Mouse (Mus musculus) forelimb bud, embryonic 11.5 days (tissue): ENCODE measurements around the gene Scfd2.

Experiments
- DNase-seq: peaks from one replicate; pipeline ENCODE4 v3.0.0-alpha.2; 2012; ENCODE audit warnings: low read depth, low spot score

Gene Scfd2

DNA sequence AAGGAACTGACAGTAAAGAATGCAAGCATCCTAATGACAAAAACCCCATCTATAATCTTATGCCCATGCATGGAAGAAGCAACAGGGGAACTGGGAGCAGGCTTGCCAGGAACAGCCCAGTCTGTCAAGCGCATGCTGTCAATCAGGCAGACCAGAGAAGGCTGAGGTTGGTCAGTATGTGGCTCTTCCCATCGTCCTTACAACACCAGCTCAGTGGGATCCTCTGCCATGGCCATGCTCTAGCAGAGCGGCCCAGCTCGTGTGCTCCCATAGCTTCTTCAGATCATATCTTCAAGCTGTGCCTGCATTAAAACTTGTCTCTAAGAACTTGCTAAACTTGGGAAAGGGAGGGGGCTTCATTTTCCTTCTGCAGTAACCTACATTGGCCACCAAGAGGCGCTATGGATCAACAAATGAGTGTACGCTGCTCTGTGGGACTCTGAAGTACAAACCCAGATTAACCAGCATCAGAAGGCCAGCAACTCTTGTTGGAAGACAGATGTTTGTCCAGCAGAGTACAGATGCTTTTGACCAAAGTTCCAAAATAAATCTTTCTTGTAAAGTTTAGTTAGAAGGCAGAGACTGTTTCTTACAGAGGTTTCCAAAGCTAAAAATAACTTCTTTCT lies 220.2 kb downstream of the Scfd2 start:
- peak; percentile 88 for DNase-seq

DNA sequence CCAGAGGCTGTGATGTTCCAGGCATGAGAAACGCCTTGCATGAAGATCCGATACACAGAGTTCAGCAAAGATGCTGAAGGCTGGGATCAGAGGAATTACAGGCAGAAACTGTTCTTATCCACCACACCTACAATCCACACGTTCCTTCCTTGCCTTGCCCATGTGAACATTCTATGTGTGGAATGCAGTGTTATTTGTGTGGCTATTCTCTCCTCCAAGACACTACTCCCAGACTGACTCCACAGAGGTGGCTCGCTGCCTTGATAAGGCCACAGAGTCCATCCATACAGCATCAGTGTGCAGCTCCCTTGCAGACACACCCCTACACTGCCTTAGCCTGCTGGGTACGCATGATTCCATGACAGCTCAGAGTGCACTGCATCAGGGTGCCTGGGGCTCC lies 221.5 kb downstream of the Scfd2 start:
- DNase-seq = no peak

DNA sequence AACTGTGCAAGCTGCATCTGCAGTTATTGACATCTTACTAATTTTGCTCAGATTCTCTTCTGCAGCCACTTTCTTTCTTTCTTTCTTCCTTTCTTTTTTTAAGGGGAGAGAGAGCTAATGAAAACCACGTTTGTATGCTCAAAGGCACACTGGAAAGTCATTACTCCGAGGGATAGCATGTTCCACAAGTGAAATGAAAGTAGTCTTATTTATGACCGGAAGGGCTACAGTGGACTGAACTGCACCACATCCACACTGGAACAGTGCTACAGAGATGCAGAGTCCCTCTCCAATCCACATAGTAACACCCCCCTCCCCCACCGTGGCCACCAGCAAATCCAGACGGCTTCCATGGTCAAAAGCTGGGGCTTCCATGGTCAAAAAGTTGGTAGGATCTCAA lies 224.3 kb downstream of the Scfd2 start:
- DNase-seq = peak; percentile 56

DNA sequence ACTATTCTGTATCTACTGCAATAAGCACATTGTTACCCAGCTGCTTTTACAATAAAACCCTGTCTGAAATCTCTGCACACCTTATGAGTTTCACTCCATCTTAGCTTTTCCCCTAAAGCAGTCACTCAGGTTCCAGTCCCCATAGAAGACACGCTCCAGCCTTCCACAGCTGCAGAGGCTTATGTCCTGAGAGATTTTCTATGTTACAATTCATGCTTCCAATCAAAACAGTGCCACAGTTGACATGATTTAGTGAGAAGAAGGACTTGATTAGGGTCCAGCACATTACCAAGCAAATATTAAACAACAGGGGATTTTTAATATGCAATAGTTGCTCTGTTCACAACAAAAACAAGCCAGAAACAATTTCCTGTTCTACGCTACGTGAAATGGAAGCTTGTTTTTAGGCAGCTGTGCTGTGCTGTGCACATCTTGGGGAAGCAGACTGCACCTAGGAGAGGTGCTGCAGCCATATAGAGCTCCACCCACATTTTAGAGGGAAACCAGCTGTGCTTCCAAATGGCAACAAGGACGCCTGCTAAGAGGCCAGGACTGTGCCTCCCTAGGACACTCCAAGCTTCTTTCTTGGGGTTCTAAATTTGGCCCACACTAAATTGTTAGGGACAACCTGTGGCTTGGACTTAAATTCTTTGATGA lies 225.9 kb downstream of the Scfd2 start:
- DNase-seq = peak; percentile 67

DNA sequence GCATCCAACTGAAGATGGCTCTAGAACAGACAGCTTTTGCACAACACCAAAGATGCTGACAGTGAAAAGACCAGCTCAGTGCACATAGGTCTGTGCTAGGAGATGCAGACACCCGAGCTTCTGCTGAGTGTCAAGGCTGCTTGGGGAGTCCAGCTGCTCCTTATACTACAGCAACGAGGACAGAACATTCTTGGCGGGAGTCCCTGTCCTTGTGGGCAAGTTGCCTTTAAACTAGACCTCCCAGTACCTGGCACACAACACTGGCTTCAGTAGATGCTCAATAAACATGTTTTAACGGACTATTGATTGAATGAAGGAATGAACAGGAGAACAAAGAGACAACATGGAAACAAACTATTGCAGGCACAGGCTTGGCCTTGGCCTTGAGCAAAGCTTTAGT lies 226.8 kb downstream of the Scfd2 start:
- DNase-seq = no peak

DNA sequence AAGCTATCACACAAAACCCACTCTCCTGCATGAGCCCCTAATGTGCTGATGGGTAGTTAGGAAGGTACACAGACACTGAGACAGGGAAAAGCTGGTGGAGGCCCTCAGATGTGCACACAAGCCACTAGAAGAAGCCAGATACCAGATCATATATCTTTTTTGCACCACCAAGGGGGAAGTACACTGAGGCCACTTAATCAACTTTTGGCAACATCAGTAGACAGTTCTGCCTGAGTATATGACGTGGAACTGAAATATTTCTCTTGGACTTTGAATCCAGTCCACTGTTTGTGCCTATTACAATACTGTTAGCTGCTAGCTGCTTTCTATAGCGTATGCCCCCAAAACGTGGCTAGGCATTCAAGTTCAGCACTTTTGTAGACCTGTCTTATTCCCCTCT lies 229.2 kb downstream of the Scfd2 start:
- no peak for DNase-seq

DNA sequence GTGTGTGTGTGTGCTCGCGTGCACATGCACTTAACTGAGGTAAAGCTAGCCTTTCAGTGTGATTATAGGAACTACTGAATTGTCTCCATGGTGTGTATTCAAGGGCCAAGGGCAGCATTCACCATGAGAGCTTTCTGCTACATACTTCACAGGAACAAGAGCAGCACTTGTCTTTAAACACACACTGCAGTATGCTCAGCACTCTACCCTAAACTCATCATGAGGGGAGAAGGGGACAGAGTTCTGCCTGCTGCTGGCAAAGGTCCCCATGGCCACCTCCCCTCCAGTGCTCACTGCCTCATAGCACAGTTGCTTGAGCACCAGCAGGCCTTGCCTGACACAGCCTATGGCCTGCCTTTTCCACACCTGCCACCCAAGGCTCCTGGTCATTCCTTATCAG lies 230.1 kb downstream of the Scfd2 start:
- DNase-seq = no peak

DNA sequence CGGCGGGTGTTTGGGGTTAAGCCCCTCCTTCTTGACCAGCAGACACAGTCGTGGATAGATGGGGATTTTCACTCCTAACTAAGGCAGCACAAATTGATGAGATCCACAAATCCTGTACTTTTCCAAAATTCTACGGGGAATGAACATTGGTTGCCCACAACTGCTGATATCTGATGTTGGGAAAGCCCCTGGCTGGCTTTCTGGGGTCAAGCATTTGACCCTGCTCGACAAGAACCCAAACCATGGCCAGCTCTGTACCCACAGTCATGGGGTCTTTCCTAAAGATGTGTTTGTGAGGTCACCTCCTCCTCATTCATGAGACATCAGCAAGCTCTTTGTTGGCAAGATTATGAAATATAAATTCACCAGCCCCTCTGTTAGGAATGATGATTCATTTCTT lies 230.6 kb downstream of the Scfd2 start:
- no peak for DNase-seq

DNA sequence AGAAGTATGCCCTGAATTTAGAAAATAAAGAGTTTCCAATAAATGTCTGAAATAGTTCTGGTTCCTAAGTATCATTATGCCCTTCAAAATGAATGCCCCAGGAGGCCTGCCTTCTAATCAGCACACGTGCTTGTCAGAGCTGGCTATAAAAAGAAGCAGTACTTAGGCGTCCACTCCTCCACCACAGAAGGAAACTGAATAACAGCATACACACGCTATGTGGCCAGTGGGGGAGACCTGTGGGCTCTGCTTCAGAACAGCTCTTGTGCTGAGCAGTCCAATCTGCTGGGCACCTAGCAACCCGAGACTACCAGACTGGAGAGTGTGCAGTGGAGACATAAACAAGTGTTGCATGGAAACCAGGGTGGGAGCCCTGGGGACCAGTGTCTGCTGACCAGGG lies 231.4 kb downstream of the Scfd2 start:
- no peak for DNase-seq

DNA sequence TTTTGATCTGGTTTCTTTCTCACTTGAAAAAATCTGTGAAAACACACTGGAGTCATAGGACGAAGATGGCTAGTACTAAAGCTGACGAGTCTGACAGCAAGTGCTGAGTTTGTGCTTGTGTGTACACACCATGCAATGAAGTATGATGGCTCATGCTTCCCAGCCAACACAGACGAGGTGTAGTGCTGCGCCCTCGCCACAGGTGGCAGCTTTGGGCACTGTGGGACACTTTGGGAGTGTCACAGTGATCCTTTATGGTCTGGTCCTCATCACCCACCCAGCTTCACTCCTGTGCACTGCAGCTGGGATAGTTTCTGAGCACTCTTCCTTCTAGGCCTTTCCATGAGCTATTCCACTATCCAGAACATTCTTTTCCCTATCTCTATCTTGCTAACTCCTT lies 234.4 kb downstream of the Scfd2 start:
- no peak for DNase-seq

DNA sequence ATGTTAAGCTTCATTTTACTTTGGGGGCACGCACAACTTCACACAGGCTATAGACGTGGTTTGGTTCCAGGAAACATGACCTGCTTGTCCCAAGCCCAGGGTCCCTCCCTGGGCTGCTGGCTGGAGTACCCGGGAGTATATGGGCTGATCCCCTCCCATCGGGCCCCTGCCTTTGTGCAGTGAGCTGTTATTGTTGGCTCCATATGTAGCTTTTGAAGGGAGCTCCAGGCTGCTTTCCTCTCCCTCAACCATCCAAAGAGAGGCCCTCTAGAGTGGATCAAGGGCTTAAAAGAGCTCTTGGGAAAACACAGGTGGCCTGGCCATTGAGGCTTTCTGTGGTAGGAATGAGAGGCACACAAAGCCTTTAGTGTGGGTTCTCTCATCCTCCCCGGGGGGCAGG lies 235.5 kb downstream of the Scfd2 start:
- DNase-seq = no peak

DNA sequence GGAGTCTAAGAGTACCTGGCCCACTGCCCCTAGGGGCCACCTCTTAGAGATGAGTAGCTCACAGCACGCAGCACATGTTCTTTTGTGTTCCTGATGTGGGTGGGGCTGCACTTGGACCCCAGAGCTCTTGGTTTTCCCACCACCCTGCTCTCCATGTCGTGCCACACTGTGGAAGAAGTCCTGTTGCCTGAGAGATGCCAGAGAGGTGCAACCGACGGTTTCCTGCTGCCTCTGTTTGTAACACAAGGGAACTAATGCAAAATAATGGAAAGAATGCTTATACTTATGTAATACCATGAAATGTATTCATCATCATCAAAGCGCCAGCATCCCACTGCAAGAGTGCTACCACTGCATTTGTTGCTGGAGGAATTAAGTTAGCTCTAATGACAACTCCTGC lies 238.0 kb downstream of the Scfd2 start:
- no peak for DNase-seq

DNA sequence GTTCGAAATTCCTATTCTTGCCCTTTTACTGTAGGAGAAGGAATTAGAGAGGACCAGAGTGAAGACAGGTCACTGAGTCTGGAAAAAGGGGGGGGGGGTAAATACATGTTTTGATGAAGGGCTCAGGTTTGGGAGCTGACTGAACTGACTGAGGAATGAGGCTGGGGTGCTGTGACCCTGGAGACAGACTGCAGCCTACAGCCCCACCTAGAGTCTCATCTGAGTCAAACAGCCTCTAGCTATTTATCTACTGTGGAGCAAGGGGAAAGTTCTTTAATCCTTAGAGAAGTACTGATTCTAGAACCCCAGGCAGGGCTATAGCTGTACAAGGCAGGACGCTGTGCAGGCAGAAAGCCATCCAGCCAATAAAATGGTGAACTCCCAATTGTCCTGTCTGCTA lies 239.5 kb downstream of the Scfd2 start:
- DNase-seq = no peak

DNA sequence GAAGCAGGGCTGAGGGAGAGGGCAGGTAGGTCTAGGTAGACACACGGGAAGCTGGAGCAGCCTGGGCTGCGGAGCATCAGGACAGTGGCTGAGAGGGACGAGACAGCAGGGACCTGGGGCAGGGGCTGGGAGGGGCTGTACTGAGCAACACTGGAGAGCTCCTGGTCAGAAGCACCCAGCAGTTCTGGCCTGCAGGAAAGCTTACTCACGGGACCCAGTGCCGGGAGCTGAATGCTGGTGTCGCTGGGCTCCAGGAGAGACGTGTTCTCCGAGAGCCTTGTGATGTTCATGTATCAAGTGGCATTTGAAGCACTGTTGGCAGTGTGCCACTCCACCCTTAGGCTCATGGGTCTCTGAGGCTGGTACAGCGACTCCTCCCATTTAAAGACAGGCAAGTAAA lies 240.0 kb downstream of the Scfd2 start:
- DNase-seq = no peak

DNA sequence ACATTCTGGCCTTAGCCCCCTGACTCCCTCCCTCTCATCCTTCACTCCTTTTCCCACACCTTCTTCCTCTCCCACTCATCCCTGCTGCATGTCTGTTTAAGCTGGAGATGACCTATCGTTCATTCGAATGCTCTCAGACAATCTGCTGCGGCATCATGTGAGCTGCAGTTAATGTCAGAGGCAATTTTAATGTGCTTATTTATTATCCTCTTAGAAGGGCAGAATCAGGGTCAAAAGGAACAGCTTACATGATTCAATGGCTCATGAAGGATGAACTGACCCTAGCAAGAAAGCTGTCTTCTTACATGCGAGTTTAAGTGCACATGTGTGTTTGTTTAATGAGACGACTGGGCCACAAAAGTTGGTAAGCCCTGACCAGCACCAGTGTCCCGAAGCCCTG lies 241.6 kb downstream of the Scfd2 start:
- DNase-seq = no peak

DNA sequence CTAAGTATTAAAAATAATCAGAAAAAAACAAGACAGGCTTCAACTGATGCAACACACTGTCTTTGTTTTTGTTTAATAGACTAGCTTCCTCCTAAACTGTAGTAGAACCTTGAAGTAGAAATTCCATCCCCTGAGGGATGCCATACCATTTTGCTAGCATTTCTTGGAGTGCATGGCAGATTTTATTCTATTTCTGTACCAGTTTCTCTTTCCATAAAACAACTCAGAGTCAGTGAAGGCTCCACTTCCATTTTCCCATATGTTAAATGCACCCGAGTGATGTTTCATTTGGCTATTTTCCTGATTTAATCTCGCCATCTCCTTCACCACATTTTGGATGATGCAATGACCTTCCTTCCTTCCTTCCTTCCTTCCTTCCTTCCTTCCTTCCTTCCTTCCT lies 243.4 kb downstream of the Scfd2 start:
- DNase-seq = no peak

DNA sequence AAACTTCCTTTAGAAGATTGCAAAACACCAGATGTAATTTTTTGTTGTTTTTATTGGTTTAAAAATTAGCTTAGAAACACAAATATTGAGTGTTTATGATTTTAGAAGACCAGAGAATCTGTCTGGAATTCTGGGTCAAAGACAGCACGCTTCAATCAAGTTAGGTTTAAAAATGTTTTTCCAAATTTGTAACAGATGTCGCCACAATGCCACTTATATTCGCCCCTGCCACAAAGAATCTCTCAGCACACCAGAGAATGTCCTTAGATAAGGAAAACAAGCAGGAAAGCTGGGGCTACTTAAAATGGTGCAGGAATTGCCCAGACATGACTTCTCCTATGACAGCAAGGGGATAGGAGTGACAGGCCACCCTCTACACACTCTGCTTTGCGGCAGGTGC lies 245.3 kb downstream of the Scfd2 start:
- DNase-seq = no peak

DNA sequence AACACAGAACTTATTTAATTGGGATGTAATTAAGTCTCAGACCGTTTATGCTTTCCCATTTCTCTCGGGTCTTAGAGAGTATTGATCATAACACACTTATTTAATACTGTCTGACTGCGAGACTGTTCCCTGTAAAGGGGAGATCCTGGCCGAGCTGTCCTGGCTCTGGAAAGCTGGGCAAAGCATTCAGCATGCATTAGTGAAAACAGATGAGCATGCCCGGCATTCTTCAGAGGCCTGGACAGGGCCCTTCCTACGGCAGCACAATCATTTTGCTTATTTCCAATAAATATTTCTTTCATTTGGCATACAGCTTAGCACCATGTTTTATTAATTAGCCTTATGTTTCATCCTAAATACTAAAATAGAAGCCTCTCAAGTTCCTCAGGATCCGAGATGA lies 245.8 kb downstream of the Scfd2 start:
- DNase-seq = no peak

DNA sequence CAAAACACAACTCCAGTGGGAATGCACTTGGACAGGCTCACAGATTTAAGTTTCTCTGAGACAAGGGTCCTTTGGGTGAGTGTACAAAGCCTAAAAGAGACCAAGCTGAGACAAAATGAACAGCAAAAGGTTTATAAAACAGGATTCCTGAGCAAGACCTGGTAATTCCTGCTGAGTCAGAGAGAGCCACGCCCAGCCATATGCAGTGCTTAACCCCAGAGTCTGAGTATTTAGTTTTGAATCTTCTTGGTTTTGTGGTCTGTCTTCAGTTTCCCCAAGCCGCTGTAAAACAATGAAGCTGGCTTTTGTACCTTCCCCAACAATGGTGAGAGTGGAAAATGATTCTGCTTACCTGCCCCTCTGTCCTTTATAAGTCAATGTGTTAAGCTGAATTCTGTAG lies 246.3 kb downstream of the Scfd2 start:
- no peak for DNase-seq

DNA sequence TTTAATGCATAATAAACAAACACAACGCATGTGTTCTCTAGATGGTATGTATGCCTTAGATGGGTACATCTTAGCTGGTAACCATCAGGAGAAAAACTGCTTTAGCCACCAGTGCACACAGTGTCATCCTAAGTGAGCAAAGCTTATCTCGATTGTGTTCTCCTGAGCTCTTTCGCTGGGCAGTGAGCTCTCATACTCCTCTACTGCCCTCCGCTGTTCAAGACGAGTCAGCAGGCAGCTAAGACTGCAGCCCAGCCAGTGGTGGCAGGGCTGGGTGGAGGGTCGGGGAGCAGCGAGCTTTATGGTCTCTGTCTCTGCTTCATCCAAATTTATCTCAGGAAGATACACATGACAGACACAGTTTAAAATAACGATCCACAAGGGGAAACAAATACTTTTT lies 248.0 kb downstream of the Scfd2 start:
- no peak for DNase-seq

DNA sequence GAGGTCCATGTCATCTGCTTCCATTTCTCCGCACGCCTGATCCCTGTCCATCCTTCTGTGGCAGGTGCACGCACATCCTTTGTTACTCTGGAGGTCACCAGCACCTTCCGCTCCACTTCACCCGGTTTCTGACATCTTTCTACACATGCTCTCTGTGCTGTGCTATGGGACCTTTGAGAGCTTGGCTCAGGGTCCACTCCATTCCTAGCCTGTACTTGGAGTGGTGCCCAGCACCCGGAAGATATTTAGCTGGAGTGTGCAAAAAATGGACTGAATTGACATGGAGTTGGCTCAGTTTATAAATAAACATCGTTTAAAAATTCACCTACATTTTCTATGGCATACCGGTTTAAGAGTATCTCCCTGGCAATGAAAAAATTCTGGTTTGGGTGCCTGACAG lies 250.1 kb downstream of the Scfd2 start:
- no peak for DNase-seq

DNA sequence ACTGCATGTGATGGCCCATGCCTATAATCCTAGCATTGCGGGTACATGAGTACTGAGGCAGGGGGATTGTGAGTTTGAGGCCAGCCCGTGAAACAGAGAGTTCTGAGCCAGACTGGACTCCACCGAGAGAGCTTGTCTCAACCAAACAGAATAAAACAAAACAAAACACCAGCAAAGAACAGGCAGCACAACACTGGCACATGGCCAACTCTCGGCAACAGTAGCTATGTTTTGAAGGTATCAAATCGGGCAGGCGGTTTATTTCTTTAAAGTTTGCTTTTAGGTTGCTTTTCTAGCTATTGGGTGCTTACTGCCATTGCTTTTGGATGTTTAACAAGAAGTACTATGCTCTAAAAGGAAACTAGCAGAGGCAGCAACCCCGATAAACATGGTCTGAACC lies 251.9 kb downstream of the Scfd2 start:
- no peak for DNase-seq

DNA sequence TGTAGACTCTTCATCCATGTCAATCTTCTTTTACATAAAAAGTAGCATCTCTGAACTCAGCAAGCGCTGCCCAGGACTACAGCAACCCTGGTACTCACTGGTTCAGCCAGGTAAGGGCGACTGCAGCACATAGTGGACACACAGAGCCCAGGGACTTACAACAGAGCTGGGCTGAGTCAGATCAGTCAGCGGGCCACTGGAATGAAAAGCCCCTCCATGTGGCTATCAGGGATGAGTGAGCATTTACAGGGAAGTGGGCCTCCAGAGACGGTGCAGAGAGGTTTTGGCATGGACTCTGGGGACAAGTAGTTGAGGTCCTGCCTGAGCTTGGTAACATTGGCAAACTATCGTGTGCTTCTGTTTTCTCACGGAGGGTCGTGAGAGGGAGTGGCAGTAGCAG lies 253.1 kb downstream of the Scfd2 start:
- DNase-seq = no peak

DNA sequence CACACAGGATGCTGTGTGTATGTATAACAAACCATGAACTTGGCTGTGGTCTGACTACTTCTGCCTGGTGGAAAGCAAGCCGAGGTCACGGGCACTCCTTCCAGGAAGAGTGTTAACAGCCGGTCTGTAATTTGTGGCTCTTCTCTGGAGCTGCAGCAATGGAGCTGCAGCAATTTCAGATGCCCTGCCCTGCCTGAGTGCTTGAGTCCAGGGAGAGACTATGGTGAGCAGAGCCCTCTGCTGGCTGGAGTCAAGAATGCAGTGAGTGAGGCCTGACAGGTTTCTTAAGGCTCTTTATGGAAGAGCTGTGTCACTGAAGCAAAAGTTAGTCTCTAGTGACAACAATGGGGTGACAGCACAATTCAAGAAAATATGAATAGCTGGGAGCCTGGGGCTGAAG lies 253.8 kb downstream of the Scfd2 start:
- peak; percentile 93 for DNase-seq
